Mouse (Mus musculus): ENCODE results near the gene Trim23. TPM values are rescaled to one million over a fixed set of nuclear protein-coding genes. Genes with fewer than 3 reads are reported as not detected.
A peak's percentile ranks its signal among the peaks of the same experiment; 100 is the strongest.
"Not testable (repeated sequence)": the region's sequence is repeated elsewhere in the genome, so short reads cannot be mapped to it uniquely, and the experiment has no call there.

Trim23 gene
- total RNA-seq, 2 experiments from 2014 or later = 52.5 to 56.1 TPM

GRCm38 (mm10) chr13:104177796-104178649 is 574 bp upstream of the Trim23 start, which contains the start of gene Trappc13:
Trappc13 (minus strand) TSS chr13:104178469.
- intact Hi-C loops (cut with DNase I) = no loop called here
- Histone ChIP-seq H3K27ac (peak within 1 kb of the TSS; percentile 95), H3K4me3 (peak within 1 kb of the TSS; percentile 73)
- no peak for TF ChIP-seq CTCF (IDR thresholded peaks at IDR 0.05)
- DNase-seq (ENCODE audit: extremely low spot score in 1 of 2, low spot score in 2 of 2) = peak; percentile 75 to 86

GRCm38 (mm10) chr13:104179176-104179888 is 735 bp downstream of the Trim23 start:
- H3K27ac ChIP-seq = peak overlapping the region; percentile 95
- intact Hi-C loops (cut with DNase I) = no loop called here
- DNase-seq (ENCODE audit: extremely low spot score in 1 of 2, low spot score in 2 of 2) = no peak
- H3K4me3 ChIP-seq = peak overlapping the region; percentile 73
- TF ChIP-seq CTCF (IDR thresholded peaks at IDR 0.05) = no peak

GRCm38 (mm10) chr13:104187357-104187756 is 8.8 kb downstream of the Trim23 start:
- TF ChIP-seq CTCF (IDR thresholded peaks at IDR 0.05) = no peak
- no peak overlapping the region for H3K27ac ChIP-seq
- intact Hi-C loops (cut with DNase I) = loop anchor here (5.0 kb wide), 1 partner anchor 35 kb away; no protein-coding TSS in a partner anchor
- DNase-seq (ENCODE audit: extremely low spot score in 1 of 2, low spot score in 2 of 2) = no peak
- H3K4me3 ChIP-seq = no peak overlapping the region

- intact Hi-C loops (cut with DNase I) = loop anchor here (5.0 kb wide), 1 partner anchor 596 kb away; the partner anchor contains the start of gene Srek1ip1
- not testable (repeated sequence) for H3K4me3 ChIP-seq; DNase-seq (ENCODE audit: extremely low spot score in 1 of 2, low spot score in 2 of 2); H3K27ac ChIP-seq
Measured at GRCm38 (mm10) chr13:104195891-104196290, 17.3 kb downstream of the Trim23 start.

- H3K27ac ChIP-seq = no peak overlapping the region
- intact Hi-C loops (cut with DNase I) = loop anchor here (2.0 kb wide), 1 partner anchor 14 kb away; no protein-coding TSS in a partner anchor
- no peak for DNase-seq (ENCODE audit: extremely low spot score in 1 of 2, low spot score in 2 of 2)
- peak; percentile 18; the same call in 1 of the 2 replicates for TF ChIP-seq CTCF (IDR thresholded peaks at IDR 0.05)
- H3K4me3 ChIP-seq = no peak overlapping the region
Measured at GRCm38 (mm10) chr13:104204313-104204712, 25.7 kb downstream of the Trim23 start.

- Histone ChIP-seq H3K27ac (no peak overlapping the region), H3K4me3 (peak overlapping the region; percentile 90)
- no peak for DNase-seq (ENCODE audit: extremely low spot score in 1 of 2, low spot score in 2 of 2)
- intact Hi-C loops (cut with DNase I) = no loop called here
- no peak for TF ChIP-seq CTCF (IDR thresholded peaks at IDR 0.05)
Measured at GRCm38 (mm10) chr13:104227478-104227877, 48.9 kb downstream of the Trim23 start.

GRCm38 (mm10) chr13:104228384-104229066 is 49.9 kb downstream of the Trim23 start, which contains the start of the genes Cenpk and Ppwd1:
Cenpk (plus strand) TSS chr13:104228611.
Ppwd1 (minus strand) TSS chr13:104228843.
- intact Hi-C loops (cut with DNase I) = no loop called here
- peak within 1 kb of the TSS; percentile 94 for H3K27ac ChIP-seq
- H3K4me3 ChIP-seq = peak within 1 kb of the TSS; percentile 90
- TF ChIP-seq CTCF (IDR thresholded peaks at IDR 0.05) = no peak
- DNase-seq (ENCODE audit: extremely low spot score in 1 of 2, low spot score in 2 of 2) = peak; percentile 97 to 98

- Histone ChIP-seq H3K4me3 (peak overlapping the region; percentile 90), H3K27ac (no peak overlapping the region)
- no peak for TF ChIP-seq CTCF (IDR thresholded peaks at IDR 0.05)
- DNase-seq (ENCODE audit: extremely low spot score in 1 of 2, low spot score in 2 of 2) = no peak
- intact Hi-C loops (cut with DNase I) = no loop called here
Measured at GRCm38 (mm10) chr13:104229181-104229580, 50.6 kb downstream of the Trim23 start.

Other genes with a start within 250 kb of the Trim23 start
- gene Nln, start 69.2 kb upstream of the Trim23 start, total RNA-seq (2021) = 10 to 100 TPM; 24.1 to 27.0 TPM
- gene Sgtb, start 69.1 kb upstream of the Trim23 start, total RNA-seq (2021) = 100 to 1,000 TPM; 133 to 139 TPM
- gene Trappc13, start 328 bp upstream of the Trim23 start, total RNA-seq (2021) = 10 to 100 TPM; 49.1 to 55.0 TPM
- gene Cenpk, start 49.8 kb downstream of the Trim23 start, total RNA-seq (2021) = 1 to 10 TPM in 1 of 2 experiments, under 1 TPM in 1; 0.65 to 1.7 TPM
- gene Ppwd1, start 50.0 kb downstream of the Trim23 start, total RNA-seq (2021) = 10 to 100 TPM; 14.0 to 15.5 TPM
- gene Adamts6, start 109.0 kb downstream of the Trim23 start, total RNA-seq (2021) = 1 to 10 TPM; 3.9 to 4.6 TPM

All from left cerebral cortex, adult 2 months (tissue).